Comparison of ENCODE assay signal across 14 mouse cellular contexts in the genomic region with DNA sequence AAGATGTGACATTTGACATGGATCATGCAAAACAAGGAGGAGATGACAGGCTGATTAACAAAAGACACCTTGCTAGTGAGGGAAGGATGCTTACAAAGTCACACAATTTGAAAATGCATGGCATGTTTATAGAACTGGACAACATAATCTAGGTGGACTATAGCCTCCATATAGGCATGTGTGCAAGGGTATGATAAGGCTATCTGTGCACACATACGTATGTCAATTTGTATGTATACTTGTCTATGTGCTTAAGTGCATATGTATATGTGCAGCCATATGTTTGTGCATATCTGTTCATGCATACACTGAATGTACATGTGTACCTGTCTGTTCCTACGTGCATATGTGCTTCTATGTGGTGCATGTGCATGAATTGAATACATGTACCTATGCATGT.
"Had no signal": no experiment of that assay in that cellular context is flagged by ENCODE, and none has a peak within 500 bp of the region (broad histone marks: within the 10 kb centered on the region; RNA-seq: fewer than 3 reads in every experiment).

No protein-coding gene starts in this region.

- H3K9ac ChIP-seq: lung, embryonic 15.5 days; midbrain, embryonic 12.5 days; midbrain, embryonic 15.5 days; neural tube, embryonic 12.5 days had no signal

- H3K4me2 ChIP-seq: lung, embryonic 15.5 days; midbrain, embryonic 12.5 days; midbrain, embryonic 15.5 days; neural tube, embryonic 12.5 days had no signal

- H3K9me3 ChIP-seq: lung, embryonic 15.5 days; megakaryocyte, embryonic 14.5 days; midbrain, embryonic 12.5 days; midbrain, embryonic 15.5 days; neural tube, embryonic 12.5 days had no signal

- DNase-seq: lung, adult 2 months; lung, postnatal 14 days; lung, postnatal 36 days; right cerebral cortex, postnatal 14 days; thymus, adult 18-20 months; thymus, postnatal 14 days; thymus, postnatal 36 days had no signal

- H3K27ac ChIP-seq: lung, embryonic 15.5 days; macrophage; midbrain, embryonic 12.5 days; midbrain, embryonic 15.5 days; neural tube, embryonic 12.5 days had no signal

- H3K4me3 ChIP-seq: lung, embryonic 15.5 days; megakaryocyte, embryonic 14.5 days; midbrain, embryonic 12.5 days; midbrain, embryonic 15.5 days; neural tube, embryonic 12.5 days had no signal

- H3K4me1 ChIP-seq: lung, embryonic 15.5 days; midbrain, embryonic 12.5 days; midbrain, embryonic 15.5 days; neural tube, embryonic 12.5 days had no signal

- ATAC-seq: lung, postnatal 0 days; midbrain, embryonic 15.5 days had no signal

- H3K36me3 ChIP-seq: lung, embryonic 15.5 days; midbrain, embryonic 12.5 days; midbrain, embryonic 15.5 days; neural tube, embryonic 12.5 days had no signal

- H3K27me3 ChIP-seq: lung, embryonic 15.5 days; megakaryocyte, embryonic 14.5 days; midbrain, embryonic 12.5 days; midbrain, embryonic 15.5 days; neural tube, embryonic 12.5 days had no signal
